20 mouse cellular contexts compared by ENCODE assay signal in the genomic region with DNA sequence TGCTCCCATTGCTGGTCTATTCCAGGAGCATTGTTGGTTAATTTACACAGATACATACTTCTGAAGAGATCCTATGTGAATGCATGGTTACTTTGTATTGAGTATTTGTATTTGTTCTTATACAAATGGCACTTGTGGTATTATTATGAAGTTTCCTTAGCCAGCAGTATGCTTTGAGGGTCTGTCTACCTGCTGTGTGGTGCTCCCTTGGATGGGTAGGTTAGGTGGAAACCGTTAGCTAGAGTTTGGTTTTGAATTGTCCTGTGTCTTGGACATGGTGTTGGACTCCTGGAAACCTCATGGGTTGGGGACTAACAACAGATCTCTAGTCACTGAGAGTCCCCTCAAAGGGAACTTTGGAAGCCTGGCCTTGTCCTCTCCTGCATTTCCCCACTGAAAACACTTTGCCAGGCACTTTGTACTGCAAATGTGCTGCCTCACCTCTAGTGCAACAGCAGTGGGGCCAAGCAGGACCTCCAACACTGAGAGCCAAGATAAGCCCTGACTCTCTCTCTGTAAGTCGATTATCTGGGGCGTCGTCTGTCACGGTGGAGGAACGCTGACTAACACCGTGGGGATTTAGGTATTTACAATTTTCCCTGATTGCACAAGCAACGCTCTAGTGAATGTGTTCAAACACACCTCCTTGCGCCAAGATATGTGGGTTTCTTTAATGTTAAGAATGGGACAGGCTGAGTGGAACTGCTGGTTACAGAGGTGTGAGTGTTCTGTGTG. TPM values are rescaled to one million over a fixed set of nuclear protein-coding genes. Genes with fewer than 3 reads are reported as not detected.
DNase-seq lines count a peak whose midpoint lies in the region; ATAC-seq and TF ChIP-seq lines count a peak whose summit lies in the region.
"Had no signal": no experiment of that assay in that cellular context is flagged by ENCODE, and none has a peak within 500 bp of the region (broad histone marks: within the 10 kb centered on the region; RNA-seq: fewer than 3 reads in every experiment).

No protein-coding gene starts in this region.

- ATAC-seq in intestine, embryonic 15.5 days = peak; percentile 86
- ATAC-seq in liver, embryonic 16.5 days (ENCODE audit: low read depth) = peak; percentile 94
- peak; percentile 41; the same call in 1 of the 2 replicates for ATAC-seq in stomach, postnatal 0 days (ENCODE audit: low FRiP score, low TSS enrichment)
- ATAC-seq: activated CD4-positive, CD25-positive, alpha-beta regulatory T cell, adult 4 months; hindbrain, embryonic 16.5 days; midbrain, embryonic 16.5 days had no signal

- no peaks in the 10 kb centered on the region for H3K36me3 ChIP-seq in intestine, embryonic 15.5 days
- no peaks in the 10 kb centered on the region for H3K36me3 ChIP-seq in liver, embryonic 16.5 days (ENCODE audit: control insufficient read depth, insufficient read depth)
- H3K36me3 ChIP-seq in stomach, postnatal 0 days (ENCODE audit: control insufficient read depth, insufficient read depth, low read length) = no peaks in the 10 kb centered on the region
- H3K36me3 ChIP-seq: embryonic facial prominence, embryonic 13.5 days; forebrain, embryonic 10.5 days; G1E; limb, embryonic 10.5 days had no signal

- no peak for TF ChIP-seq CTCF in stomach, postnatal 0 days (IDR thresholded peaks at IDR 0.05; ENCODE audit: low read depth)

- no peak overlapping the region for H3K4me3 ChIP-seq in intestine, embryonic 15.5 days (replicated peaks)
- no peak overlapping the region for H3K4me3 ChIP-seq in liver, embryonic 16.5 days (ENCODE audit: low read depth, low read length)
- no peak overlapping the region for H3K4me3 ChIP-seq in stomach, postnatal 0 days (ENCODE audit: low read depth, low read length)
- H3K4me3 ChIP-seq: embryonic facial prominence, embryonic 13.5 days; forebrain, embryonic 10.5 days; limb, embryonic 10.5 days had no signal

- H3K4me1 ChIP-seq in intestine, embryonic 15.5 days (replicated peaks) = peaks cover 9% of the 10 kb centered on the region
- peaks cover 13% of the 10 kb centered on the region for H3K4me1 ChIP-seq in liver, embryonic 16.5 days (ENCODE audit: control insufficient read depth, low read depth, low read length)
- no peaks in the 10 kb centered on the region for H3K4me1 ChIP-seq in stomach, postnatal 0 days (replicated peaks; ENCODE audit: control insufficient read depth, insufficient read depth)
- H3K4me1 ChIP-seq: forebrain, embryonic 10.5 days; limb, embryonic 10.5 days had no signal

- no peak overlapping the region for H3K27ac ChIP-seq in intestine, embryonic 15.5 days
- H3K27ac ChIP-seq in liver, embryonic 16.5 days (ENCODE audit: low read length) = peak overlapping the region; percentile 37; the same call in 1 of the 2 replicates
- H3K27ac ChIP-seq in stomach, postnatal 0 days (replicated peaks) = peak overlapping the region; percentile 73
- H3K27ac ChIP-seq: embryonic facial prominence, embryonic 13.5 days; forebrain, embryonic 10.5 days; limb, embryonic 10.5 days had no signal

- peak; percentile 51 for DNase-seq in retina, adult 2 months (ENCODE audit: low read depth, low spot score)
- DNase-seq in retina, embryonic 14.5 days (ENCODE audit: low spot score) = no peak
- DNase-seq in stomach, postnatal 0 days (ENCODE audit: low spot score) = peak; percentile 32
- DNase-seq in MN1 (ENCODE audit: low spot score) = no peak
- no peak for DNase-seq in urinary bladder, postnatal 25 days (ENCODE audit: low spot score)
- no peak for DNase-seq in kidney, adult 9 months
- DNase-seq: cerebellum, adult 11 months; cerebellum, postnatal 36 days; heart, postnatal 10 days; lung, embryonic 14.5 days; thymus, adult 18-20 months had no signal

- no peak for TF ChIP-seq EP300 in stomach, postnatal 0 days (optimal IDR thresholded peaks at IDR 0.05)

- no peak overlapping the region for H3K4me2 ChIP-seq in intestine, embryonic 15.5 days (replicated peaks)
- H3K4me2 ChIP-seq in liver, embryonic 16.5 days (ENCODE audit: low read depth, low read length) = no peak overlapping the region
- H3K4me2 ChIP-seq in stomach, postnatal 0 days (replicated peaks; ENCODE audit: low read depth) = no peak overlapping the region
- H3K4me2 ChIP-seq: embryonic facial prominence, embryonic 13.5 days; lung, embryonic 14.5 days had no signal

- H3K27me3 ChIP-seq in intestine, embryonic 15.5 days (replicated peaks) = no peaks in the 10 kb centered on the region
- no peaks in the 10 kb centered on the region; the same call in 1 of the 2 replicates for H3K27me3 ChIP-seq in liver, embryonic 16.5 days (ENCODE audit: control insufficient read depth, insufficient read depth, low read depth, low read length)
- H3K27me3 ChIP-seq in stomach, postnatal 0 days (ENCODE audit: control insufficient read depth, insufficient read depth, low read length) = no peaks in the 10 kb centered on the region
- H3K27me3 ChIP-seq: embryonic facial prominence, embryonic 13.5 days had no signal

- no peak overlapping the region for H3K9ac ChIP-seq in intestine, embryonic 15.5 days
- H3K9ac ChIP-seq in liver, embryonic 16.5 days (ENCODE audit: low read depth, low read length) = no peak overlapping the region
- no peak overlapping the region for H3K9ac ChIP-seq in stomach, postnatal 0 days (ENCODE audit: low read length)
- H3K9ac ChIP-seq: embryonic facial prominence, embryonic 13.5 days; lung, embryonic 14.5 days had no signal

- 50% methylated on average over 9 of the region's 9 CpGs for WGBS in intestine, embryonic 15.5 days
- WGBS in liver, embryonic 16.5 days (ENCODE audit: insufficient replicate concordance) = 16% methylated on average over 9 of the region's 9 CpGs
- WGBS in stomach, postnatal 0 days = 40% methylated on average over 9 of the region's 9 CpGs

- no peaks in the 10 kb centered on the region for H3K9me3 ChIP-seq in intestine, embryonic 15.5 days
- H3K9me3 ChIP-seq in liver, embryonic 16.5 days (replicated peaks; ENCODE audit: control insufficient read depth, low read length) = no peaks in the 10 kb centered on the region
- H3K9me3 ChIP-seq in stomach, postnatal 0 days (ENCODE audit: control insufficient read depth, low read length) = no peaks in the 10 kb centered on the region
- H3K9me3 ChIP-seq: embryonic facial prominence, embryonic 13.5 days; forebrain, embryonic 10.5 days; G1E; limb, embryonic 10.5 days had no signal

RNA-seq across cellular contexts. Expression of gene Snrk, which starts 13.3 kb away (rescaled TPM):
- 46.1 and 49.4 TPM in 2 replicates for polyA plus RNA-seq in intestine, embryonic 15.5 days (2015; fragmentation: Nextera tagmentation; extraction: Ambion mirVana)
- 17.9 and 20.1 TPM in 2 replicates for polyA plus RNA-seq in liver, embryonic 16.5 days (2015; fragmentation: Nextera tagmentation; extraction: Ambion mirVana)
- polyA plus RNA-seq in stomach, postnatal 0 days (2015; fragmentation: Nextera tagmentation; extraction: Ambion mirVana) = 34.0 and 38.2 TPM in 2 replicates

Comparison
In these comparisons a context has a peak if more than half of its experiments do, and no peak if none do; other contexts are left out.
1. DNase-seq: peak in retina, adult 2 months (single experiment) and stomach, postnatal 0 days (single experiment); none in retina, embryonic 14.5 days (single experiment), MN1 (single experiment), urinary bladder, postnatal 25 days (single experiment) and kidney, adult 9 months (single experiment).
2. ATAC-seq: peak in every context shown above with its lines; median percentile 94 in liver, embryonic 16.5 days; 86 in intestine, embryonic 15.5 days; 41 in stomach, postnatal 0 days.